Mouse (Mus musculus): ENCODE results near the gene Tmem223. TPM values are rescaled to one million over a fixed set of nuclear protein-coding genes. Genes with fewer than 3 reads are reported as not detected.

Gene Tmem223
- total RNA-seq, 2 experiments from 2014 or later = 133 to 134 TPM

DNA sequence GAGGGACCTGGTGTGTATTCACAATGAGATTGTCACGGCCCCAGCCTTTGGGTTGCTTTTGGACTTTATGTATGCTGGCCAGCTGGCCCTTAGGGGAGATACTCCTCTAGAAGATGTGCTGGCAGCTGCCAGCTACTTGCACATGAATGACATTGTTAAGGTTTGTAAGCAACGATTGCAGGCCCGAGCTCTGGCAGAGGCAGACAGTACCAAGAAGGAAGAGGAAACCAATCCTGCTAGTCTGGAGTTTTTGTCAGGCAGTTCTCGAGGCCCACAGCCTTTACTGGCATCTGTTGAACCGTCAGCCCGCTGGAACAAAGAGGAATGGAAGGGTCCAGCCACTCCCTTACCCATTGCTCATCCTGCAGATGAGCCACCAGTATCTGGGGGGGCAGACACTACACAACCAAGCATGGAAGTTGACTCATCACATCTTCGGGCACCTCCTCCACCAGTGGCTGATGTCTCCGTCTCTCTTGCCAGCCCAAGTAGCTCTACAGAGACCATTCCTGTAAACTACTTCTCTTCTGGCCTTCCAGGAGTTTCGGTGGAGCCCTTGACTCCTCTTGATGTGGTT is 32.5 kb downstream of the Tmem223 start:
- DNase-seq = no peak

DNA sequence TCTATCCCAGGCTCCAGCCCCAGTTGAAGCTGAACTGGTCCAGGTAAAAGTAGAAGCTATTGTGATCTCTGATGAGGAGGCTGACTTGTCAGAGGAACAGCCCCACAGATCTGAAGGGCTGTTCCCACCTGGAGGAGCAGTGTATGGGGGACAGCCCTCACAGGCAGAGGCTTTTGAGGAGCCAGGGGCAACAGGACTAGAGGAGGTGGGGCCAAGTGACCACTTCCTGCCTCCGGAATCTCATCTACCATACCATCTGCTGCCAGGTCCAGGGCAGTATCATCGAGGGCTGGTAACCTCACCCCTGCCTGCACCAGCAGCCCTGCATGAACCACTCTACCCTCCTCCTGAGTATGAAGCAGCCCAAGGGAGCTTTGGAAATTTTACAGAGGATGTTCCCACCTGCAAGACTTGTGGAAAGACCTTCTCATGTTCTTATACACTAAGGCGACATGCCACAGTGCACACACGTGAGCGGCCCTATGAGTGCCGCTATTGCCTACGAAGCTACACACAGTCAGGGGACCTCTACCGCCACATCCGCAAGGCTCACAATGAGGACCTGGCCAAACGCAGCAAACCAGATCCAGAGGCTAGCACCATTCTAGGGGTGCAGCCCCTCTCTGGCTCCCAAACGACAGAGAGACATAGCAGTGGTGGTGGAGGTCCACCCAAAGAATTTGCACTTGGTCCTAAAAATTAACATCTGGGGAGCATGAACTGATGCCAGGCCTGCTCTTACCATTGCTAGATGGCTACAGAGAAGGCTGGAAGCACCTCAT is 33.3 kb downstream of the Tmem223 start:
- no peak for DNase-seq

DNA sequence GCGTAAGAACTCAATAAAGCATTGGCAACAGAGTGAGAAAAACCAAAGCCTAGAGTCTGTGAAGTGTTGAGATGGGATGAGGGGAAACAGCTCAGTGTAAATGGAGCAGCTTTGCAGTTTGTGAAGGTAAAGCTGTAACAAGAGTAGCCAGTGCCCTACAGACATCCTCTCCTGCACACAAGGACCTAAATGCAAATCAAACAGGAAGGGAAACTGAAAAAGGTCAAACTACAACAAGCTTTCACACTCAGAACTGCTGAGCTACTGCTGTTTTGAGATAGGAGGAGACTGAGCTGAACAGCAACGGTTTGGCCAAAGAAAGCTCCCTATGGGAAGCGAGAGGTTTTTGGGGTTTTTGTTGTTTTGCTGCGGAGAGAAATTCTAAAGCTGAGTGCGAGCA is 36.0 kb downstream of the Tmem223 start:
- no peak for DNase-seq

DNA sequence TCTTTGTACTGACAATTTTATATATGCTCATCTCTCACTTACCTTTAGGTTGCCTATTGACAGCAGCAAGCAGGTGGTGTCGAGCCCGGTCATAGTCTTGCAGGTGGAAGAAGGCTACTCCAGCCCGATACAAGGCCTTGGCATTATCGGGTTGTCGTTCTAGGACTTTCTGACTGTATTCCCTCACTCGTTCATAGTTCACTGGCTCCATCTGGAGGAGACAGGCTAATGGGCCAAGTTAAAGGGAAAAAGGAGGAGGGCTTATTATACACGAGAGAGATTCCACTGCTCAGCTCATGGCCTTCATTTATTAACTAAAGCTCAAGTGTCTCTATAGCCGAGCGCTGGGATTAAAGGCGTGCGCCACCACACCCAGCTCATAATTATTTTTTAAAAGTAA is 45.0 kb downstream of the Tmem223 start:
- DNase-seq = no peak

- no peak for DNase-seq
Measured at GRCm38 (mm10) chr19:8817001-8817400, 46.2 kb downstream of the Tmem223 start.

- no peak for DNase-seq
Measured at GRCm38 (mm10) chr19:8818301-8818798, 47.6 kb downstream of the Tmem223 start.

DNA sequence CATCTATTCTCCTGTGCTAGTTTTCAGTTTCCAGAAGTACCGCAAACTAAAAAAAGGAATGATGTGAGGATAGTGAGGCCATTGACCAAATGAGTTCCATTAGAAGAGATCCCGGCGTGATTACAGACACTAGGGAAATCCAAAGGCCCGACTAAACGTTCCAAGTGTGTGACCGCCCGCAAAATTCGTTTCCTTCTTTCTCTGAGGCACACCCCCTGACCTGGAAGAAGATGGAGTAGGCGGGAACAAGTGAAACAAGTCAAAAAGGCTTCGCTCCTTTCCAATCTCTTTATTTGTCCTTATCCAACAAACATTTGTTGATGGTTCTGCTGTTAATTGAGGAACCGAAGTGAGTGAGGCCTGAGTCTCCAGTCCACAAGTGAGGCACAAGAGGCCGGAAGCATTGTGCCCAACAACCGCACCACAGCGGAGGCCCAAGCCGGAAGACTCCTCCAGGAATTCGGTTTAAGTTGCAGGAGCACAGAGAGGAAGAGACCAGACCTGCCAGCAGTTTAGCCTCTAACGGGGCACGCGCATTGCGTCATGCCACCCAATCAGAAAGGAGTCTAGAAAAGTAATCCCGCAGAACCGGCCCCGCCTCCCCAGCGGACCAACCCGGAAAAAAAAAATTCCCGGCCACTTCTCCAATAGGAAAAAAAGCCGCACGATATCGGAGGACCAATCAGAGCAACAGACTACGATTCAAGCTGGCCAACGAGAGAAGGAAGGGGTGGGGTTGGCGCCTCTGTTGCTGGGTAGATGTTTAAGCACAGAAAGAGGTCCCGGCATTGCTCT is 48.2 kb downstream of the Tmem223 start, which contains the start of gene Ttc9c:
Ttc9c (minus strand) TSS at position 533 of the 795 bp plus-strand sequence.
- peak; percentile 96 to 99 for DNase-seq

DNA sequence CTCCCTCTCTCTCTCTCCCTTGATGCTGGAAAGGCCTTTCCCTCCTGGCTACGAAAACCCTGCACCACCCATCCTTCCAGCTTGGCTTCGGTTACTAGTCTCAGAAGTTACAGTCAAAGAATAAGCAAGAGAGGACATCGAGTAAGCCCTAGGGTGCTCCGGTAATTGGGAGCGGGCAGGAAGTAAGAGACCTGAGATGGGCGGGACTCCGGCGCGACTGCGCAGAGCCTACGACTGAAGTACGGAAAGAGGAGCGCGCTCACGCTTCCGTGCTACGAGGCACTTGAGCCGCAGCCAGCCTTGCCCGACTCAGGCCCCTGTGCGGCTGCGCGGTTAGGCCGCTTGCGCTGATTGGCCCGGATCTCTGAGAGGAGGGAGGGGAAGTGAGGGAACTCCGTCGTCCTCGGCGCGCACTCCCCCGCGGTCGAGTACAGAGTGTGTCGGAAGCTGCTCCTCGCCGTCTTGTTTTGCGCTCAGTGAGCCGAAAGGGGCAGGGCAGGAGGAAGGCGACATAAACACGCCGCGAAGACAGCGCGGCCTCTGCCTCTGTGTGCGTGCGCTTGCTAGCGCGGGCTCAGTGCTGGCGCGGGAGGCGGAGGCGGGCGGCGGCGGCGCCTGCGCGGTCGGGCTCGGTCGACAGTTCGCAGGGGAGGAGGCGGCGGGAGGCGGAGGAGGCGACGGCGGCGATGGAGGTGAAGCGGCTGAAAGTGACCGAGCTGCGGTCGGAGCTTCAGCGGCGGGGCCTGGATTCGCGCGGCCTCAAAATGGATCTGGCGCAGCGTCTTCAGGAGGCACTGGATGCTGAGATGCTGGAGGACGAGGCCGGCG is 49.0 kb downstream of the Tmem223 start, which contains the start of gene Hnrnpul2:
Hnrnpul2 (plus strand) TSS at position 415 of the 828 bp plus-strand sequence.
- DNase-seq = peak; percentile 98 to 99

DNA sequence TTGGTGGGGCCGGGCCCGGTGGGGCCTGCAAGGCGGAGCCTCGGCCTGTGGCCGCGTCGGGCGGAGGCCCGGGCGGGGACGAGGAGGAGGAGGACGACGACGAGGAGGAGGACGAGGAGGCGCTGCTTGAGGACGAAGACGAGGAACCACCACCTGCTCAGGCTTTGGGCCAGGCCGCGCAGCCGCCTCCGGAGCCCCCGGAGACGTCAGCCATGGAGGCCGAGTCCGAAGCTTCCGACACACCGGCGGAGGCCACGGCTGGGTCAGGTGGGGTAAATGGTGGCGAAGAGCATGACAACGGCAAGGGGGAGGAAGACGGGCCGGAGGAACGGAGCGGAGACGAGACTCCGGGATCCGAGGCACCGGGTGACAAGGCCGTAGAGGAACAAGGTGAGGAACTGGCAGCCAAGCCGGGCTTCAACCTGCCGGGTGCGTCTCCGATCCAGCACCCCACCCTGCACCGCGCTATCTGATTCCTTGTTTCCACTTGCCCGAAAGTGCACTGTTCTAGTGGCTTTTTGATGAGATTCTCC is 49.7 kb downstream of the Tmem223 start:
- DNase-seq = no peak

DNA sequence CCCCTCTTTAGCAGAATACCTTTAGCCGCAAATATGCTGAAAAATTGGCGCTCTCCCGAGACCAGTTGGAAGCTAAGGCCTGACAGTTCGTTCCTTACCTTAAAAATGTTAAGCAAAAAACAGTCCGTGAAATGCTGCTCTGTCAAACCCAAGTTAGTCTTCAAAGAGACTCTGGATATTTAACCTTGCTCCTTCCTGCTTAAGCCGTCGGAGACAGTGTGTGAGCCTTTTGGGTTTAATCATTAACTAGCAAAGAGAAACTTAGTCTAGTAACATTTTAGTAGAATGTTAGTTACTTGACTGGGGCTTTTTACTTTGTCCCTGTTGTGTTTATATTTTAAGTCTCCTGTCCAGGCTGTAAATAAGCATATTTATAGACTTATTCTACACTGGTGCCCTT is 50.4 kb downstream of the Tmem223 start:
- DNase-seq = no peak

Small RNAs within 50 kb of the gene (microRNA-seq; reads per million reads assigned to microRNA genes)
- 0 reads per million in 2 experiments for gene Mir6992

Other genes starting within 250 kb of the Tmem223 start
- not detected for gene Slc22a8, start 179.7 kb upstream of the Tmem223 start, total RNA-seq (2021)
- not detected for gene Slc22a6, start 153.0 kb upstream of the Tmem223 start, total RNA-seq (2021)
- gene Chrm1, start 107.2 kb upstream of the Tmem223 start, total RNA-seq (2021) = under 1 TPM in 1 of 2 experiments, not detected in 1; 0.10 TPM
- gene Slc3a2, start 47.6 kb upstream of the Tmem223 start, total RNA-seq (2021) = 10 to 100 TPM; 42.4 to 48.1 TPM
- gene Wdr74, start 35.2 kb upstream of the Tmem223 start, total RNA-seq (2021) = 10 to 100 TPM; 18.8 to 22.3 TPM
- under 1 TPM in 1 of 2 experiments, not detected in 1; 0.72 TPM for gene 1700092M07Rik, start 30.3 kb upstream of the Tmem223 start, total RNA-seq (2021)
- 10 to 100 TPM; 21.3 to 27.1 TPM for gene Stx5a, start 29.6 kb upstream of the Tmem223 start, total RNA-seq (2021)
- 10 to 100 TPM; 31.6 to 35.6 TPM for gene Nxf1, start 13.9 kb upstream of the Tmem223 start, total RNA-seq (2021)
- 10 to 100 TPM; 12.0 to 12.6 TPM for gene Tmem179b, start 3.5 kb downstream of the Tmem223 start, total RNA-seq (2021)
- gene Taf6l, start 15.4 kb downstream of the Tmem223 start, total RNA-seq (2021) = 1 to 10 TPM; 7.2 to 8.6 TPM
- 10 to 100 TPM; 58.3 to 60.9 TPM for gene Polr2g, start 27.6 kb downstream of the Tmem223 start, total RNA-seq (2021)
- gene Zbtb3, start 31.6 kb downstream of the Tmem223 start, total RNA-seq (2021) = 1 to 10 TPM in 1 of 2 experiments, under 1 TPM in 1; 0.79 to 1.6 TPM
- 10 to 100 TPM; 13.6 to 18.3 TPM for gene Ttc9c, start 48.3 kb downstream of the Tmem223 start, total RNA-seq (2021)
- gene Hnrnpul2, start 49.0 kb downstream of the Tmem223 start, total RNA-seq (2021) = 10 to 100 TPM; 47.2 to 47.4 TPM
- not detected for gene AC129217.1, start 58.8 kb downstream of the Tmem223 start, total RNA-seq (2021)
- gene Bscl2, start 66.5 kb downstream of the Tmem223 start, total RNA-seq (2021) = 10 to 100 TPM; 24.7 to 32.2 TPM
- gene Gng3, start 68.2 kb downstream of the Tmem223 start, total RNA-seq (2021) = not detected
- 1 to 10 TPM; 2.3 to 3.6 TPM for gene Lrrn4cl, start 79.8 kb downstream of the Tmem223 start, total RNA-seq (2021)
- gene Ubxn1, start 100.5 kb downstream of the Tmem223 start, total RNA-seq (2021) = 100 to 1,000 TPM; 125 to 132 TPM
- gene Uqcc3, start 109.9 kb downstream of the Tmem223 start, total RNA-seq (2021) = 10 to 100 TPM; 55.9 to 62.8 TPM
- gene Lbhd1, start 112.7 kb downstream of the Tmem223 start, total RNA-seq (2021) = 1 to 10 TPM; 1.6 to 3.8 TPM
- not detected for gene Gm49403, start 112.9 kb downstream of the Tmem223 start, total RNA-seq (2021)
- 10 to 100 TPM; 19.1 to 20.1 TPM for gene 1810009A15Rik, start 117.9 kb downstream of the Tmem223 start, total RNA-seq (2021)
- gene Gm49416, start 117.9 kb downstream of the Tmem223 start, total RNA-seq (2021) = 1 to 10 TPM in 1 of 2 experiments, not detected in 1; 3.4 TPM
- 10 to 100 TPM; 11.2 to 11.5 TPM for gene Ints5, start 122.0 kb downstream of the Tmem223 start, total RNA-seq (2021)
- gene Ganab, start 127.1 kb downstream of the Tmem223 start, total RNA-seq (2021) = 10 to 100 TPM; 45.0 to 52.1 TPM
- 10 to 100 TPM; 38.0 to 38.7 TPM for gene B3gat3, start 149.4 kb downstream of the Tmem223 start, total RNA-seq (2021)
- 10 to 100 TPM; 25.7 to 34.7 TPM for gene Rom1, start 158.4 kb downstream of the Tmem223 start, total RNA-seq (2021)
- 1 to 10 TPM; 5.7 to 7.6 TPM for gene Eml3, start 158.6 kb downstream of the Tmem223 start, total RNA-seq (2021)
- 10 to 100 TPM; 28.8 to 30.1 TPM for gene Mta2, start 170.9 kb downstream of the Tmem223 start, total RNA-seq (2021)
- 1 to 10 TPM; 8.2 to 9.5 TPM for gene Tut1, start 182.9 kb downstream of the Tmem223 start, total RNA-seq (2021)
- gene Eef1g, start 196.0 kb downstream of the Tmem223 start, total RNA-seq (2021) = 100 to 1,000 TPM; 239 to 257 TPM
- 100 to 1,000 TPM; 341 to 356 TPM for gene Ahnak, start 218.3 kb downstream of the Tmem223 start, total RNA-seq (2021)